Mouse (Mus musculus): ENCODE results near the gene Rps13.
"Not testable (repeated sequence)": the region's sequence is repeated elsewhere in the genome, so short reads cannot be mapped to it uniquely, and the experiment has no call there.

Gene Rps13

DNA sequence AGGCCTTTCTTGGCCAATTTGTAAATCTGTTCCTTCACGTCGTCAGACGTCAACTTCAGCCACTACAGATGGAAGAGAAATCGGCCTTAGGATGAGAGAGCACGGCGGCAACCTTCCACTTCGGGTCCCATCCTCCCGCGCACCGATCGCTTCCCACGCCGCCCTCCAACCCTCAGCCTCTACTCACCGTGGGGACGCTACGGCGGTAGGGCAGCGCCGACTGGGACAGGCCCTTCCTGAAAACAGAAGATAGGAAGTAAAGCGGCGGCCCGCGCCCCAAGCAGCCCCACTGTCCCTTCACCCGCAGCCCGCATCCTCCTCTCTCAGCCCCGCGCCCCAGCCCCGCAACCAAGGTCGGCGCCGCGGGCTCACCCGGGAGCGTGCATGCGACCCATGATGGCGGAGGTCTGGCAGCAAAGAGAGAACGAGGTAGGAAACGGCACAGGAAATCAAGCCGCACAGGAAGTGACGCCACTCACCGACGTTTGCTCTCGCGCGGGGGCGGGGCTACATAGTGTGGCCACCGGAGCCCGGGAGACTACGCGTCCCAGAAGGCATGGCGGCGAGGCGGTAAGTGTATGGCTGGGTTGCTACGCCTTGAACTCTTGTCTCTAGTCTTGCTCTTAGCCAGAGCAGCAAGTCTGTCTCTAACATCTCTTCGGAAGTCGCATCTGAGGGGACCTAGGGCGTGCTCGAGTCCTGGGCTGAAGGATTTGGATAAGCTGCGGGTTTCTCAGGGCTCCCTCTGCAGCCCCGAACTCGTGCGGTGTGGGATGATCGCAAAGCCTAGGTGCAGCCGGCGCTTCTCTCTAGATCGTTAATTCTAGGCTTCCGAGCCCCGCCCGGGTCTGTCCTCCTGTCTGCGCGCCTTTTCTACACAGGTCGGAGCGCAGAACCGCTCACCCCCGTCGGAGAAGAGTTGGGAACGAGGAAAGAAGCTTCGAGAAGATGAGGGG lies at the start of gene Rps13:
Gene Rps13, minus strand, starts transcription at position 483 of the 956 bp plus-strand sequence.
- DNase-seq (ENCODE audit: low spot score) = peak; percentile 97

DNA sequence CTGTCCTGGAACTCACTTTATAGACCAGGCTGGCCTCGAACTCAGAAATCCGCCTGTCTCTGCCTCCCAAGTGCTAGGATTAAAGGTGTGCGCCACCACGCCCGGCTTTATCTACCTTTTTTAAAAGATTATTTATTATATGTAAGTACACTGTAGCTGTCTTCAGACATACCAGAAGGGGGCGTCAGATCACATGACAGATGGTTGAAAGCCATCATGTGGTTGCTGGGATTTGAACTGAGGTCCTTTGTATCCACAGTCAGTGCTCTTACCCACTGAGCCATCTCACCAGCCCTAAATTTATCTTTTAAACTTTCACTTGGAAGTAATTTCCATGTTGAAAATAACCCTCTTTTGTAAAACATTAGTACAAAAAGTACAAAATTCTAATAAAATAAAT lies 45.2 kb upstream of the Rps13 start:
- not testable (repeated sequence) for DNase-seq (ENCODE audit: low spot score)

DNA sequence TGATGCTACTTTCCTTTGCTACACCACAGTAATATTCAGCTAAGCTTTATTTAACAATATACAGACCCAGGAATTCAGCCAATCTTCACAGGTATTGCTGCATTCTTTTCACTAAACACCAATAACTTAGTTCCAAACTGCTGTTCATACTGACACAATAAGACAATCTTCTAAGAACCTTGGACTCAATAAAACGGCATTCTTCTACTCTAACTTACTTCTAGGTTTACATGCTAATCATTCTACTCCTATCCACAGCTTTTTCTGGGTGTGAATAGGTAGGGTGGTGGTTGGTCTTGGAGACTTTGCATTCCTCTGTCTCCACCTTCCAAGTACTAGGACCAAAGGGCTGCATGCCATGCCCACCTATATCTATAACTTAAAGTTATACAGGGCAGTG lies 40.3 kb upstream of the Rps13 start:
- DNase-seq (ENCODE audit: low spot score) = no peak

DNA sequence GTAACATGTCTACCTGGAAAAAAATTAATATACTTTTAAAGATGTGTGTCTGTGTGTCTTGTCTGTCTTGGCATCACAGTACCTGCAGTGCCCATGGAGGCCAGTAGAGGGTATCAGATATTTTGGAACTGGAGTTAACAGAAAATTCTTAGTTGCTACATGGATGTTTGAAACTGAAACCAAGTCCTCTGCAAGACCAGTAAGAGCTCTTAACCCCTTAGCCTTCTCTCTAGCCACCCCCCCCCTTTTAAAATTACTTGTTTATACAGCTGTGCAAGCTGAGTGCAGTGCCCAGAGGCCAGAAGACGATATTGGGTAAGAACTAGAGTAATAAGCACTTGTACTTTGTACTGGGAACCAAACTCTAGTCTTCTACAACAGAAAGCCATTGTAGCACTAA lies 2.2 kb upstream of the Rps13 start:
- peak; percentile 30 for DNase-seq (ENCODE audit: low spot score)

DNA sequence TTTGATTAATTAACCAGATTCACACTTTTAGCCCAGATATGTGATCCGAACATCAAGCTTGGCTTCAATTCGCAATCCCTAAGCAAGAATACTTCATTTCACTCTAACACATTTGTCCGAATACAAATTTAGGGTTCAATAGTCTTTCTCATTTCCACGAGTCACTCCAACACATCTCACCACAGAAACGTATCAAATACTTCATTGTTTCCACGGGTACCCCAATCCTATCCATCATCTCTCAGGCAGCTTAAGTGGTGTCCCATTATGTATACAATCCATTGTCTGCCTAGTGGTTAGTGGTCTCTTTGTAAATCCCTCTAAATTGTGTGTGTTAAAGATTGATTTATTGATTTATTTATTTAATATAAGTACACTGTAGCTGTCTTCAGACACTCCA lies 1.1 kb upstream of the Rps13 start:
- no peak for DNase-seq (ENCODE audit: low spot score)

DNA sequence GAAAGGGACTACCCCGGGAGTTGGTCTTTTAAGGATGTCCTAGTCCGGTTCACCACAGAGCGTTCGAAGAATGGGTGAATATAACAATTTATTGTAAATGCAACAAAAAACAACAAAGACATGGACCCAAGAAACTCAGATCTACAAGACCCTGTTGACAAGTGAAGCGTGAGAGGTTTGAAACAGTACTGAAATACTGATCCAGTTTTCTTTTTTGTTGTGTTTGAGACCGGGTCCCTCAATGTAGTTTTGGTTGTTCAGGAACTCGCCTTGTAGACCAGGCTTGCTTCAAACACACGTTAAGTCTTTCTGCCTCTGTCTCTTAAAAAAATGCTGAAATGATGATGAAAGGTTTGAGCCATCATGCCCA lies 659 bp upstream of the Rps13 start:
- DNase-seq (ENCODE audit: low spot score) = no peak

DNA sequence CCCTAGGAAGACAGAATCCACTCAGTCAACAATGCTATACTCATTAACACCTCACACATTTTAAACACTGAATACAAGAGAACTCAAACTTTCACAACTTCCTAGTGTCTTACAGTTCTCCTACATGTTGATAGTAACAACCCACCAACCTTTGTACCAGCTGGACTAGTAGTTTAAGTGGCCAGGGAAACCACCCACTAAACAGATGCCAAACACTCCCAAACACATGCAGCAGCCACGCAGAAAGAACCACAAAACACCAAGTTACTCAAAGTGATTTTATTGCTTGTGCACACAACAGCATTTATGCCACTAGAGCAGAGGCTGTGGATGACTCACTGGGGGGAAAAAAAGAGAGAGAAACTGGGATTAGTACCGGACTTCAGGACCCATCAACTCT lies 2.7 kb downstream of the Rps13 start:
- no peak for DNase-seq (ENCODE audit: low spot score)

DNA sequence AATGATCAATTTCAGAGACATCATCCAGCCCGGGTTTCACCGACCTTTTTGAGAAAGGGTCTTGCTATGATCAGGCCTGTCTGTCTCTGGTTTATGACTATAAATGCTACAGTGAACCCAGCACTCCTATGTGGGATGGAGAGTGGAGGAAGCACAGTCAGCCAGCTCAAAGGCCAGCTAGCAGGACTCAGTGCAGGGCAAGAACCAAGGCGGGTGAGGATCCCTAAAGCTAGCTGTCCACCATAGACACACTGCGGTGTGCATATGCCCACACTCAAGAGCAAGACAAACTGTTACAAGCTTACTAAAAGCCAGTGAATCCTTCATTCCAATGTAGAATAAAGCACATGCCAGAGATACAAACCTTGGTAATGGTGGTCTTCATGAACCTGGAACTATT lies 4.1 kb downstream of the Rps13 start:
- DNase-seq (ENCODE audit: low spot score) = no peak

DNA sequence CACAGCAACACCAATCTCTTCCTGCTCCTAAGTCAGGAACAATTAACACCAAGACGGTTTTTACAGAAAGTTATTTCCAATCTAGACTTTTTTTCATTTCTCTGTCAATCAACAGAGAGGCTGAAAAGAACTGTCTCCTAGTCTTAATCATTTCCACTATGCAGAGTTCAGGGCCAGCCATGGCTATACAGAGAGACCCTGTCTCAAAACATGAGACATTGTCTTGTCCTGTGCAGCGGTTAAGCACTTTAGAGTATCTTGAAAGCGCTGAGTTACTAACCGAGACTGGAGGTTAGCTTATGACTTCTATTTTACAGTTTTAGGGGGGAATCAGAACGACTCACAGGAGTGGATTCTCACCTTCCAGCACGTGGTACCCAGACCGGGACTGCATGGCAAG lies 5.2 kb downstream of the Rps13 start:
- no peak for DNase-seq (ENCODE audit: low spot score)

DNA sequence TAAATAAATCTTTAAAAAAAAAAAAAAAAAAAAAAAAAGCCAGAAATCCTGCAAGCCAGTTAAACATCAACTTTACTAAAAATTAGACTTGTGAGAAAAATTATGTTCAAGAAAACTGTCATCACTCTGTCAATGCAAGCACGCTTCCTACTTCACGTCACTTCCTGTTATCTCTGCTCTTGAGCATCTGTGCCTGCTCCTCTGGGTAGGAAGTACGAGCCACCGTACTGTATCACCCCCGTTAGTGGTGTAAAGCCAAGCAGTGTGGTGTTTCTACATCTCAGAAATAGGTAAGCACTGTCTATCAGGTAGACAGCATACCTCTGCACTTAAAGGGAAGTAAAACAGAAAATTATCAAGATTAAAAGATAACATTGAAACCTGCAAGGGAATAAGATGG lies 6.1 kb downstream of the Rps13 start:
- no peak for DNase-seq (ENCODE audit: low spot score)

DNA sequence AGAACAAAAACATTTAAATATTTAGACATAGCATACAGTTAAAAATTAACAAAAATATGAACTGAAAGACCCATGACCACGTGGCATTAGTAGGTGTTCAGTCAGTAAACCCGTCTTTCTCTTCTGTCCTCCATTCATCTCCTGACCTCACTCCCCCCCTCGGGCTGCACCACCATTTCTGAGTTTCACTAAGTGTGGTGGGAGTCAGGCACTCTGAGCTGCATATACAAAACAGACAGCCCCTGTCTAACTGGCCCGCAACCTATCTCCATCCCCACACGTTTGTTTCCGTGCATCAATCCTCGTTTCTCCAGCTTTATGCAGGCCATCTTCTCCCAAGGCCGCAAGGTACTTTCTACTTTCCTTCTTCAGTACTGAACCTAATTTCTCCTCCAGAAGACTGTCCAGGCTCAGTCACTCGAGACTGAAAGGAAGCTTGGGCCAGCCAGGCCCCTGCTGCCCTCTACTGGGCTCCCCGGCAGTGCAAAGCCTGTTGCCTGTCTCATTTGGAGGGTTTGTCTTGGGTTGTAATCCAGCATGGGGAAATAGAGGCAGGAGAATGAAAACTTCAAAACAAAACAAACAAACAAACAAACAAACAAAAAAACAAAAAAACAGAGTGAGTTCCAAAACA lies 10.5 kb downstream of the Rps13 start:
- DNase-seq (ENCODE audit: low spot score) = peak; percentile 72

DNA sequence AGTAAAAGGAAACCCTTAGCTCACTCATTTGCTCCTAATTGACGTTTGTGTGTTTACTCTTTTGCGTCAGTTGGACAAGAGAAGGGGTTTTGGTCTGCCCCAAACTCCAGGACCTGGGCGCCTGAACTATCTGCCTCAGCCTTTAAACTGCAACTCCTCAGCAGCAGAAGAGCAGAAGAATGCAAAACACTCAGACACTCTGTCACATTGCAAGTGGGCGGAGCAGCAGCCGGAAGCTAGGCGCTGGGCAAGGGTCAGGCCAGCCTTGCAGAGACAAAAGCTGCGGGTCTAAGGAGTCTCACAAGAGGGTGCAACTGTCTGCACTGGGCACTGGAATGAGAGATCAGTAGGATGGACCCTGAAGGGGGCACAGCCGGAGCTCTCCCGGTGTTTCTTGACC lies 24.5 kb downstream of the Rps13 start:
- peak; percentile 40 for DNase-seq (ENCODE audit: low spot score)

DNA sequence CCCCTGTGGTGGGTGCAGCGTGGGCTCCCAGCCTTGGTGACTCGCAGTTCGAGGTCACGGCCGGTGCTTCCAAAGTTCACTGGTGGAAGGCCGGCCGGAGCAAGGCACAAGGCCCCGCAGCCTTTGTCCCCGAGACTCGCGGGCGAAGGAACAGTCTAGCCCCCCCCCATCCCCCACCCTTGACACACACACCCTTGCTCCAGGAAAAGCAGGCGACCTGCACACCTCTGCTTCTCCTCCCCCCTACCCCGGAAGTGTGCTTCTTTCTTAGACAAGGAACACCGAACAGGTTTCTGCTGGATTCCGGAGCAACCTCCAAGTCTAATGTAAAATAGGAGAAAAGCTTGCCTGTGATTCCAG lies 25.4 kb downstream of the Rps13 start:
- DNase-seq (ENCODE audit: low spot score) = peak; percentile 43

DNA sequence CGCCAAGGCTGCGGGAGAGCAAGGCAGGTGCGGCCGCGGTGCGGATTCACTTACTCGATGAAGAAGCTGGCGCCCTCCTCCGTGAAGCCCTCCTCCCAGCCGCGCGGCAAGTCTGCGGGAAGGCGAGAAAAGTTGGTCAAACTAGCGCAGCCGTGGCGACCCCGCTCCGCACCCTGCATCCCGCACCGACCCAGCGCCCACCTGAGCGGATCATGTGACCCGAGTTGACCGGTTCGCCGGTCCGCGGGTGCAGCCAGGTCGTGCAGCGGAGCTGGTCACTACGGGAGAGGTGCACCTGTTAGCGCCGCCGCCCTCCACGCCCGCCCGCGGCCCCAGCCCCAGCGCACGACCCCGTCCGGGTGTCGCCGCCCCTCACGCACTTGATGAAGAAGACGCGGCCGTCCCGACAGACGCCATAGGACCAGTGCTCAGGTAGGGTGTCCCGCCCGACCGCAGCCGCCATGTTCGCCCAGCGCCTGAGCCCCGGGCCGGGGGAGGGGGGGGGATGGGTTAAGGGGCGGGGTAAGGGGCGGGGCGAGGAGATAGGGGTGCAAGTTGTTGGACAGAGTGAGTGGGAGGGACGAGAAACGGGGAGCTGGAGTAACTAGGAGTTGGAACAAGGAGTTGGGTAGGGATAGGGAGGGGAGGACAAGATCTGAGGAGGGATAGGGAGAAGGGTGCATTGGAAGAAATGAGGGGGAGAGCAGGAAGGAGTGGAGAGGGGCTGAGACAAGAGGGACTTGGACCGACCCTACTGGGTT lies 25.9 kb downstream of the Rps13 start, which contains the start of gene Plekha7:
Gene Plekha7, minus strand, starts transcription at position 506 of the 761 bp plus-strand sequence.
- DNase-seq (ENCODE audit: low spot score) = peak; percentile 62

DNA sequence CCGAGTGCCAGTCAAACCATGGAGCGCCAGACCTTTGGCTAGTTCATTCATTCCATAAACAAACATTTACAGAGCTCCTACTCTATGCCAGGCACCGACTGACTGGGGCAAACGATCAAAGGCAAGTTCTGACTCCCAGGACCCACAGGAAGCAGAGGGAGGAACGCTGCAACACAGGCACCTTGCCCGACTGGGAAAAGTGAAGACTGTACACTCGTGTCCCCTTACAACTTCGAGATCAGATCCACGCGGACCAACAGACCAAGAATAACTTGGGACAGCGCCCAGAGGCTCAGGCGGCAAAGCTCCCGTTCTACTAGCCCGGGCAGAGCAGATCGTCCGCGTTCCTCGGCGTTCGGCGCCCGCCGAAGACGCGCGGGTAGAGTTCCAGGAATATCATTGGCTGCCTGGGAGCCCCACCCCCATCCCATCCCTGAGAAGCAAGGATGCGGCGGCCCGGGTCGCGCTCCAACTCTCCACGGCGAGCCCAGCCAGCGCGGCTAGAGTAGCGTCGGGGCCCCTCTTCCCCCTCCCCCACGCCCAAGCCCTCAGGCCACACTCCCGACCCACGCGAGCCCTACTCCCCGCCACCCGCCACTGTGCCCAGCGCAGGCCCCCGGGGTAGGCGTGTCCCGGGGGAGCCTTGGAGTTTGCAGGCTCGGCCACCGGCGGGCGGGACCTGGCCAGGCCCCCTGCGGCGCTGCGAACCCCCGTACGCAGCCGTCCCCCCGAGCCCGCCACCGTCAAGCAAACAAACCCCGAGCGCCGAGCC lies 26.7 kb downstream of the Rps13 start:
- peak; percentile 82 for DNase-seq (ENCODE audit: low spot score)

DNA sequence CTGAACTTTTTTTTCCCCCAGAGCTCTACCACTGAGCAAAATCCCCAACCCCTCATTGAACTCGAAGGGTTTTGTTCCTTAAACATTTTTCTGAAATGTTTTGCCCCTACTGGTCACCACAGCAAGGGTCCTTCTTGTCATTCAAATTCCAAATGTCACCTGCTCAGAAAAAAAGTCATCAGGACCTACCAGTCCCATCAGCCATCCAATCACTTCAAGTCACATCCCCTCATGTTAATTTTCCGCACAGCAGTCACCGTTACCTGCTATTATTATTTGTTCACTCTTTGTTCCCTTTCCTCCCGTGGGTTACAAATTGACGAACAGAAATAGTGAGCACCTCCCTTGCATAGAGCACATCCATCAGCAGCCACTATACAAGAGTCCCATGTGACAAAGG lies 27.4 kb downstream of the Rps13 start:
- no peak for DNase-seq (ENCODE audit: low spot score)

DNA sequence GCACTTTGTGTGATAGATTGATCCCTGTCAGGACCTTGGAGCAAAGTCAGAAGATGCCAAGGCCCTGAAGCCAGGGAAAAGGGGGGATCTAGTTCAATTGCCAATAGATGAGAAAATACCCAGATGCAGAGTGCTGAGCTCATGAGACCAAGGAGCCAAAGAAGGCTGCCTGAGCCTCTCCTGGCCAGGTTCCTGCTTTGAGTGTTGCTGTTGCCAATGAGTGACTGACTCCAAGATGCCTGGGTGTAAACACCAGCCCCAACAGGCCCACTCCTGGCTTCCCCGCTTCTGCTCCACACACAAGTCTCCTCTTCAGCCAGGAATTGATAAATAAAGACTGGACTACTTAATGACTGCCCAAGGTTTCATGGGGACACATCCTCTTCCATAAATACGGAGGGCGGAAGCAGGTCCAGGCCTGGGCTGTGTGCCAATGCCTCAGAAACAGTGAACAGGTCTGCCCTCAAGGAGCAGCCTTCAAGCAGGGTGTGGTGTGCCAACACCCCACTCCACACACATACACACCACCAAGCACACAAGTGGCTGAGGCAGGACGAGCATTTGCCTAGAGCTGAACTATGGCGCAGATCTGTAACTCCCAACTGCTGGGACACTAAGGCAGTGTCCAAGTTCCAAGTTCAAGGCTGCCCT lies 32.2 kb downstream of the Rps13 start:
- DNase-seq (ENCODE audit: low spot score) = no peak

DNA sequence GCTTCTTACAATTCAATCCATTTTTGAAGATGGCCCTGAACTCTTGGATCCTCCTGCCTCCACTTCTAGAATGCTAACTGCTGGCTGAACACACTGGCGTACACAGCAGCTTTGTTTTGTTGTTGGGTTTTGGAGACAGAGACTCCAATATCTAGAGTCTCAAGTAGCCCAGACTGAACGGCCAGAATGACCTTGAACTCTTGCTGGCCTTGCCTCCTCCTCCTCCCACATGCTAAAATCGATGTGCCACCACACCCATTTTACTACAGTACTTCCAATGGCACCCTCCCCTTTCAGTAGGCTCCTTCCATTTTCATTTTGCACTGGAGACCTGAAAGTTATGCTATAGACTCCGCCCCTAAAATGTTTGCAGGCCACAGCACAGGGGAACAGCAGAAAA lies 32.9 kb downstream of the Rps13 start:
- no peak for DNase-seq (ENCODE audit: low spot score)

DNA sequence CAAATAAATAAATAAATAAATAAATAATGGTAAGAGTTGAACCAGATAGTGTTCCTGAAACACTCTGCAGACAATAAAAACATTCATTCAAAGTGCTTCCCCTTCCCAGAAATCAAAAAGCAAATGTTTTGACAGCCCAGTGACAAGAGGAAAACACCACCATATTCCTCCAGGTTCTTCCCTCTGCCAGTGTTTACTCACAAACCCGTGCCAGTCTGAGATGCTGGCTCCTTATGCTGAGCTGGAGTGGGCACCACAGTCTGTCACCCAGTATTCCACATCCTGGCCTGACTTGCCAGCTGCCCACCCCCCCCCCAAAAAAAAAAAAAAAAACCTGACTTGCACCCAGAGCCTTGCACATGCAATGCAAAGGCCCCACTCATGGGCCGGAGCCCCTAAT lies 35.1 kb downstream of the Rps13 start:
- DNase-seq (ENCODE audit: low spot score) = no peak

DNA sequence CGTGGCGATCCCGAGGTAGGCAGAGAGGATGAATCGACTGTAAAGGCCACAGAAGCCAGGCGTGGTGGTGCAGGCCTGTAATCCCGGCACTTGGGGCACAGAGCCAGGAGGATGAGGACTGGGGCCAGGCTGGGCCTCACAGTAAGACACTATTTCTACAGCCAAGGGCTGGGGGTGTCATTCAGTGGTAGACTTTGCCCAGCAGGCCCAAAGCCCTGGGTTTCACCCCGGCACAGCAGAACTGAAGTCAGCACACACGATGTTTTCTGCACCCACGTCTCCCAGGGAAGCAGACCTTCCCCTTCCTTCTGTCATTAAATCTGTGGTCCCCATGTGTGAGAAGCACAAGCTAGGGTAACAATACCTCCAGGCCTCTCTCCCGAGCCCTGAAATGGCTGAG lies 35.6 kb downstream of the Rps13 start:
- DNase-seq (ENCODE audit: low spot score) = no peak

DNA sequence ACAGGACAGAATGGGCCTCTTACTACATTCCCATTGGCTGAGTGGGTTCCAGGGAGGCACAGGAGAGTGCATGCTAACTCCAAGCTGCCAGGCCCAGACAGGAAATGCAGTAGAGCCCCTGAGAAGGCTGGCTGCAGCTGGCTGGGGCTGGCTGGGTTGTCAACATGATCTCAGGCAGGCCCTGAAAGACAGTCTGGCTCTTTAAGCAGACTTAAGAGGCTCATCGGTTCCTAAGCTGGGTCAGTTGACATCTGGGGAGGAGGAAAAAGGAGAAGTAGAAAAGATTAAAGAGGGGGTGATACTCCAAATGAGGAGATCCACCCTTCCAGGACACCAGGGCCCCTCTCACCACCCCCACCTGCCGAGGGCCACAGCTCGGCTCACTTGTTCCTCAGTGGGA lies 39.0 kb downstream of the Rps13 start:
- DNase-seq (ENCODE audit: low spot score) = no peak

DNA sequence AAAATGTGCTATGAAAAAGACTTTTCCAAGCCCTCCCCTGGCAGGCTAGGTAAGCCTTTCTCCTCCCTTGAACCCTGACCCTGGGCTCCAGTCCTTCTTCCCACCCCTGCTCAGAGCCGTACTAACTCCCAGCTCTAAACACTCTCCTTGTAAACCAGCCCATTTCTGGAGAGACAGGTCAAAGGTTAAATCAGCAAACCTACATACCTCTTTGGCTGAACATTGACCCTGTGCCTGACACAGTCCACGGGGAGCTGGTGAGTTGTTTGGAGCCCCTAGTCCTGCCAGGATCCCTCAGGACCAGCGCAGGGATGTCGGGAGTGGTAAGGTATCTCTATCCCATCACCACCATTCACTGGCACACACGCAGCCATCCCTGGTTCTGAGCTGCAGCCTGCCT lies 41.6 kb downstream of the Rps13 start:
- DNase-seq (ENCODE audit: low spot score) = no peak

Measured in ovary, postnatal 36 days (tissue).